Mouse (Mus musculus) Patski (cell line): ENCODE results near the gene Fmnl1. TPM values are rescaled to one million over a fixed set of nuclear protein-coding genes. Genes with fewer than 3 reads are reported as not detected.

Experiments used
- ATAC-seq: fragments of 100-300 bp; one replicate; pipeline ENCODE4 v1.8.0; 2021
- CTCF ChIA-PET: fragments of 350-600 bp; sonication (Branson Sonifier 250); formaldehyde crosslinking; loops from one replicate; lab custom pipeline; 2022; ENCODE audit warnings: inconsistent platforms; lab: Charles Lee
- POLR2A ChIA-PET: fragments of 350-600 bp; sonication (Branson Sonifier 250); formaldehyde crosslinking; loops from one replicate; lab custom pipeline; 2022; ENCODE audit warnings: antibody characterized with exemption, inconsistent platforms; lab: Charles Lee
- DNase-seq: peaks from one replicate; pipeline ENCODE4 v3.0.0-alpha.2; 2011; ENCODE audit warnings: low read depth, low spot score
- H3K27me3 ChIP-seq: fragments of 371-371 bp; one replicate; pipeline ENCODE4 v1.5.1; 2021
- CTCF ChIP-seq: fragments of 100-300 bp; IDR thresholded peaks from one replicate; pipeline ENCODE4 v1.5.1; 2021
- in situ Hi-C: fragments of 300-500 bp; cut with MboI; formaldehyde crosslinking; loops from 3 replicates; pipeline ENCODE4 v1.11.1; 2018; ENCODE audit warnings: low pct_unique_long_range_greater_than_20kb, mixed read lengths
- polyA plus RNA-seq: library from polyadenylated mRNA; unstranded; gene quantifications from one replicate; pipeline ENCODE4 v1.2.3, GENCODE M21; 2021

Fmnl1 gene
- polyA plus RNA-seq, 1 experiment from 2014 or later = 22.4 TPM

GRCm38 (mm10) chr11:103158621-103159478, 12.1 kb upstream of the Fmnl1 start:
- ATAC-seq (peak; percentile 94), DNase-seq (no peak)
- no peaks in the 10 kb centered on the region for H3K27me3 ChIP-seq
- in situ Hi-C loops = loop anchor here (5.0 to 10.0 kb wide), 2 partner anchors 37 to 54 kb away; partner anchors contain the start of genes Acbd4 and Plcd3
- CTCF ChIA-PET = interaction anchor here (0.7 to 3.6 kb wide), 19 partner anchors 10 to 177 kb away, joined by 3 to 42 read pairs (median 6); partner anchors contain the start of genes Acbd4, Hexim1, Hexim2 and Plcd3
- POLR2A ChIA-PET = interaction anchor here (0.6 to 3.4 kb wide), 11 partner anchors 14 to 236 kb away, joined by 3 to 49 read pairs (median 4); partner anchors contain the start of genes Acbd4, Hexim1 and Plcd3
- TF ChIP-seq CTCF = peak; percentile 80

GRCm38 (mm10) chr11:103160738-103161137, 10.2 kb upstream of the Fmnl1 start:
- no peak for DNase-seq
- no peak for ATAC-seq
- no peaks in the 10 kb centered on the region for H3K27me3 ChIP-seq
- POLR2A ChIA-PET = interaction anchor here (0.6 kb wide), 1 partner anchor 26 kb away, joined by 3 read pairs; no protein-coding TSS in a partner anchor
- CTCF ChIA-PET = interaction anchor here (3.1 to 3.6 kb wide), 3 partner anchors 32 to 59 kb away, joined by 35 to 42 read pairs (median 39); partner anchors contain the start of genes Acbd4, Hexim2 and Plcd3
- in situ Hi-C loops = loop anchor here (5.0 kb wide), 1 partner anchor 167 kb away; no protein-coding TSS in a partner anchor
- no peak for TF ChIP-seq CTCF

GRCm38 (mm10) chr11:103161449-103161848, 9.5 kb upstream of the Fmnl1 start:
- ChIA-PET CTCF (no interaction called here), POLR2A (interaction anchor here (0.6 kb wide), 1 partner anchor 26 kb away, joined by 3 read pairs; no protein-coding TSS in a partner anchor)
- no peaks in the 10 kb centered on the region for H3K27me3 ChIP-seq
- peak; percentile 35 for TF ChIP-seq CTCF
- no peak for DNase-seq
- in situ Hi-C loops = loop anchor here (5.0 kb wide), 1 partner anchor 166 kb away; no protein-coding TSS in a partner anchor
- ATAC-seq = no peak

- TF ChIP-seq CTCF = peak; percentile 78
- in situ Hi-C loops = loop anchor here (5.0 kb wide), 1 partner anchor 165 kb away; no protein-coding TSS in a partner anchor
- ATAC-seq = no peak
- POLR2A ChIA-PET = no interaction called here
- DNase-seq = no peak
- H3K27me3 ChIP-seq = no peaks in the 10 kb centered on the region
- CTCF ChIA-PET = no interaction called here
These were observed 8.8 kb upstream of the Fmnl1 start for GRCm38 (mm10) chr11:103162132-103162531.

- CTCF ChIA-PET = interaction anchor here (1.2 kb wide), 2 partner anchors 62 to 160 kb away, joined by 3 to 4 read pairs; no protein-coding TSS in a partner anchor
- no peak for DNase-seq
- no peak for ATAC-seq
- no peaks in the 10 kb centered on the region for H3K27me3 ChIP-seq
- no peak for TF ChIP-seq CTCF
- in situ Hi-C loops = loop anchor here (5.0 kb wide), 1 partner anchor 163 kb away; no protein-coding TSS in a partner anchor
- POLR2A ChIA-PET = no interaction called here
These were observed 6.5 kb upstream of the Fmnl1 start for GRCm38 (mm10) chr11:103164391-103164790.

GRCm38 (mm10) chr11:103168690-103169390, 2.1 kb upstream of the Fmnl1 start:
- peak; percentile 98 for TF ChIP-seq CTCF
- H3K27me3 ChIP-seq = no peaks in the 10 kb centered on the region
- in situ Hi-C loops = no loop called here

GRCm38 (mm10) chr11:103169664-103170063, 1.2 kb upstream of the Fmnl1 start:
- no peak for DNase-seq
- in situ Hi-C loops = no loop called here
- ChIA-PET POLR2A (no interaction called here), CTCF (interaction anchor here (0.9 to 2.1 kb wide), 8 partner anchors 10 to 295 kb away, joined by 3 to 25 read pairs (median 7); no protein-coding TSS in a partner anchor)
- ATAC-seq = no peak
- TF ChIP-seq CTCF = no peak
- H3K27me3 ChIP-seq = no peaks in the 10 kb centered on the region

More at GRCm38 (mm10) chr11:103168690-103169390, 2.1 kb upstream of the Fmnl1 start:
- ChIA-PET POLR2A (interaction anchor here (0.7 to 1.2 kb wide), 3 partner anchors 16 to 51 kb away, joined by 3 to 5 read pairs (median 3); no protein-coding TSS in a partner anchor), CTCF (interaction anchor here (0.6 to 2.1 kb wide), 14 partner anchors 9 to 296 kb away, joined by 3 to 25 read pairs (median 4); no protein-coding TSS in a partner anchor)
- DNase-seq (no peak), ATAC-seq (no peak)

- ChIA-PET CTCF (interaction anchor here (2.1 kb wide), 2 partner anchors 156 to 159 kb away, joined by 5 to 16 read pairs; no protein-coding TSS in a partner anchor), POLR2A (no interaction called here)
- no peak for ATAC-seq
- no peaks in the 10 kb centered on the region for H3K27me3 ChIP-seq
- in situ Hi-C loops = no loop called here
- DNase-seq = no peak
- no peak for TF ChIP-seq CTCF
These were observed 805 bp upstream of the Fmnl1 start for GRCm38 (mm10) chr11:103170111-103170493.

- ChIA-PET POLR2A (interaction anchor here (0.5 to 1.0 kb wide), 4 partner anchors 14 to 153 kb away, joined by 3 to 8 read pairs (median 4); no protein-coding TSS in a partner anchor), CTCF (interaction anchor here (2.1 kb wide), 1 partner anchor 155 kb away, joined by 5 read pairs; no protein-coding TSS in a partner anchor)
- DNase-seq (no peak), ATAC-seq (no peak)
- in situ Hi-C loops = no loop called here
- TF ChIP-seq CTCF = no peak
- H3K27me3 ChIP-seq = no peaks in the 10 kb centered on the region
These were observed 346 bp downstream of the Fmnl1 start for GRCm38 (mm10) chr11:103171286-103171620.
